Mouse (Mus musculus) frontal cortex, adult (tissue): ENCODE measurements around the gene Hoxa5.
A peak's percentile ranks its signal among the peaks of the same experiment; 100 is the strongest.

Experiments used
- ATAC-seq: cut with Nextera tagmentation; 2 replicates; pipeline ENCODE4 v1.9.2; 2017; ENCODE audit warnings: mild to moderate bottlenecking, moderate library complexity, mixed read lengths; ENCODE audit not compliant: low TSS enrichment

Gene Hoxa5

DNA sequence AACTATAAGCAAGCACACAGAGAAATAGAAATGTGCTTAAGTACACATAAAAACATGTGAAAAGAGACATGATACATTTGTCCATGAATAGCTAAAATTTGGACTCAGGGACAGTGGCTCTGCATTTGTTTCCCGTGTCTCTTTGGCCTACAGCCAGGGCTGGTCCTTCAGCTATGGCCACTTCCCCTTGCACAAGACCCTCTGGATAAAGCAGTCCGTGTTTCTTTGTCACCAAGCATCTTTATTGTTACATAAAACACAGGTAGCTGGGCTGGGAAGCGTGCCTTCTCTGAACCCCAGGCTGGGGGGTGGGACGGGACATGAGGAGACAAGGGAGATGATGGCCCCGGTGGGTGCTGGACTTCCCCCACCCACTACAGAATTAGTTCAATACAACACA is 9.9 kb upstream of the Hoxa5 start:
- no peak for ATAC-seq

GRCm38 (mm10) chr6:52213119-52213986 is 9.0 kb upstream of the Hoxa5 start, which contains the start of the genes Hoxa3 and Gm28308:
TSS of gene Hoxa3 (minus strand) at chr6:52213336.
TSS of gene Gm28308 (minus strand) at chr6:52213339.
- ATAC-seq: no peak

DNA sequence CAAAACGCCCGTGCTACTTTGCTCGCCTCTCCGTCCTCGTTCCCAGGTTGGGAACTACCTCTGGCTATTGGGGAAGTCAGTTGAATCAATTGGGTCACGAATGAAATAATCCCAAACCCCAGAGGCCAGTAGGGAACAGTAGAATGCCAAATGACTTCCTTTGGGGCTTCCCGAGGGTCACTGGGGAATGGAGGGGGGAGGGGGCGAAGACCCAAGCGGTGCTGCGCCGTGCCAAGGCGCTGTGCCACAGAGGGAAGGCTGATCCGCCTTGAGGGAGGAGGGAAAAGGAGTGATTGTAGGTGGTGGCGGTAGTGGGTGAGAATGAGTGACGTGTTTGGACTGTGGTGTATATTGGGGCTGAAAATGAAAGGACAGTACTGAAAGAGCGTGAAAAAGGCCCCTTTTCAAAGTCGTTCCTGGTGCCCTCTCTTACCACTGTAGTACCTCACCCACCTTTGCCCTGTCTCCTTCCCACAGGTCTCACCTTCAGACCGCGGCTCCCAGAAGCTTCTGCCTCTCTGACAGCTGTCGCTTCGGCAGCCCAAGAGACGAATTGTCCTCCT is 8.2 kb upstream of the Hoxa5 start:
- ATAC-seq: no peak

DNA sequence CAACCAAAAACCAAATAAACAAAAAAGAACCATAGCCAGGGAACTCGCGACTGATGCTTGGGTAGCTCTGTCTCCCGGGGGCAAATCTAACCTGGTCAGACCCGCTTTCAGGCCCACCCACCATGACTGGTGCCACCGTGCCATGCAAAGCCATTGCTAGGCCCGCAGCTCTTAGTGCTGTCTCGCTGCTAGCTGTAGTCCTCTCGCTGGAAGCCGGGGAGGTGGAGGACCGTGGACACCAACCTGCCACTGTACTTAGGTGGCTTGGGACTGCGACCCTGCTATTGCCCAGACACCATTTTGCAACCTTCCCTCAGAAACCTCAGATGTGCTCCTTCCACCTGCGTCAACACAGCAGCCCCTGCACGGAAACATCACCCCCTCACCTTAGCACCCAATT is 7.6 kb upstream of the Hoxa5 start:
- ATAC-seq: no peak

DNA sequence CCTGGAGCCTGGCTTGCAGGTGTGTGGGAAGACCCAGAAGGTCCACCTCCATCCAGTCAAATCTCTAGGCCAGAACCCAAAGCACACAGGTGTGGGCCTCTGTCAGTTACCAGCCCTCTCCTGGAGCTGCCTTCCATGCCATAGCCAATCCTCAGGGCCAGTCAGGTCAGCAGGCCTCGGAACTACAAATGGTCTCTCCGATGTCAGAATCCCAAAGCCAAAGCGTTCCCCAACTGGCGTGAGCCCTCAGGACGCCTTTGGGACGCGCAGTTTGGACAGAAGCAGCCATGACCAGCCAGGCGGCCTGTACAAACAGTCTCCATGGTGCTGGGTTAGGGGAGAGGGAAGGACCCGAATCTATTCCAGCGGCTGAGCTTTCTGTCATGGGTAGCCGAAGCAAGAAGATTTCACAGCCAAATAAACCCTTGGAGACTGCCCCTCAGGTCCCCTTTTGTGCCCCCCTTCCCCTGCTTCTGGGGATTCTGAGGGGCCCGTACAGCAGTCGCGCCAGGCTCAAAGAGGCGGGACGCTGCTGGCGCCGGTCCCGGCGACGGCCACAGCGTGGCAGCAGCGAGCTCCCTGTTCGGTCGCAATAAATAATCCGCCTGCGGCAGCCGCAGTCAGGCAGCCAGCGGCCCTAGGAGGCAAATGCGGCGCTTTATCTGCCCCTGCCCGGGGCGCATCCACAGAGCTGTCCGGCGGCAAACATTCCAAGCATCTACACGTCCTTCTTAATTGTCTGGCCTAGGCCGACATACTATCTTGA is 7.0 kb upstream of the Hoxa5 start:
- ATAC-seq: peak; percentile 50

- ATAC-seq: no peak
These were observed 5.3 kb upstream of the Hoxa5 start for GRCm38 (mm10) chr6:52209685-52210046.

DNA sequence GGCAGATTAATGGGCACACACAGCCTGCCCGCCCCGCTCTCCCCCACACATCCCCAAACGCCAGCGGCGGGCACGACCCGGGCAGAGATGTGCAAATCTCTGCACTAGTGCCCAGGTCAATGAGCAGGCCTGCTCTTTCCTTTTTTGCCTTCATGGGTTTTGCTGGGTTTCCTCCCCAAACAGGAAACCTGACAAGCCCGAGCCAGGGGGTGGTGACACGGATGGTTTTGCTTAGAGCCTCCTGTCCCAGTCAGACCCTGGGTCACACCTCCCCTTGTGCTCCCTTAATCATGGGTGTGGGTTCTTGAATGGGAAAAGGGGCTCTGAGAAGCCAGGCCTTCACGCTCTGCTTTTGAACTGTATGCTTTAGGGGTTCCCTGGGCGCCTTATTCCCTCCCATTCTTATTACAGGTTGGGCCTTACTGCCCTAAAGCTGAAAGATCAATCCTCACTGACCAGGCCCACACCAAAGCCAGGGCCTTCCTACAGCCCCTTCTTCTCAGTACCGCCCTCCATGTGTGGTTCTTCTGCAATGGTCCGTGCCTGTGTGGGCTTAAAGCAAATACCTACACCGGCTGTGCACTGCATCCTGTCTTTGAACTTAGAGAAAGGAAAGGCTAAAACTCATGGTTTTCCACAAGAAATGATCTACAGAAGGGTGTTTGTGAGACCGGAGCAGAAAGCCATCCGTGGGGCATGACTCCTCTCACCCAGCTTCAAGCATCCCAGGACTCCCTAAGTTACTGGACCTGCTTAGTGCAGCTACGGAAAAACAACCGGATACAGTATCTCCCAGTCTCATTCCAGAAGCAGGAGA is 4.7 kb upstream of the Hoxa5 start:
- no peak for ATAC-seq

GRCm38 (mm10) chr6:52208072-52208867 is 3.9 kb upstream of the Hoxa5 start, which contains the start of gene Hoxa6:
TSS of gene Hoxa6 (minus strand) at chr6:52208722.
- ATAC-seq: no peak

DNA sequence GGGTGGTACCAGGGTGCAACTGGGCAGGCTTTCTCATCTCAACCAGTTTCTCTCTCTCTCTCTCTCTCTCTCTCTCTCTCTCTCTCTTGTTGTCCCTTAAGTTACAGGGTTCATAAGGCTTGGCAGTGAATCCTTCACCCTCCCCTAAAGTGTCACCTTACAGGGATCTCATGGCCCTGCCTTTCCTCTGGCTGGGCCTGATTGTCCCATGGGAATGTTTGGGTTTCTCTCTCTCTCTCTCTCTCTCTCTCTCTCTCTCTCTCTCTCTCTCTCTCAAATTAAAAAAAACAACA is 3.2 kb upstream of the Hoxa5 start:
- no peak for ATAC-seq

DNA sequence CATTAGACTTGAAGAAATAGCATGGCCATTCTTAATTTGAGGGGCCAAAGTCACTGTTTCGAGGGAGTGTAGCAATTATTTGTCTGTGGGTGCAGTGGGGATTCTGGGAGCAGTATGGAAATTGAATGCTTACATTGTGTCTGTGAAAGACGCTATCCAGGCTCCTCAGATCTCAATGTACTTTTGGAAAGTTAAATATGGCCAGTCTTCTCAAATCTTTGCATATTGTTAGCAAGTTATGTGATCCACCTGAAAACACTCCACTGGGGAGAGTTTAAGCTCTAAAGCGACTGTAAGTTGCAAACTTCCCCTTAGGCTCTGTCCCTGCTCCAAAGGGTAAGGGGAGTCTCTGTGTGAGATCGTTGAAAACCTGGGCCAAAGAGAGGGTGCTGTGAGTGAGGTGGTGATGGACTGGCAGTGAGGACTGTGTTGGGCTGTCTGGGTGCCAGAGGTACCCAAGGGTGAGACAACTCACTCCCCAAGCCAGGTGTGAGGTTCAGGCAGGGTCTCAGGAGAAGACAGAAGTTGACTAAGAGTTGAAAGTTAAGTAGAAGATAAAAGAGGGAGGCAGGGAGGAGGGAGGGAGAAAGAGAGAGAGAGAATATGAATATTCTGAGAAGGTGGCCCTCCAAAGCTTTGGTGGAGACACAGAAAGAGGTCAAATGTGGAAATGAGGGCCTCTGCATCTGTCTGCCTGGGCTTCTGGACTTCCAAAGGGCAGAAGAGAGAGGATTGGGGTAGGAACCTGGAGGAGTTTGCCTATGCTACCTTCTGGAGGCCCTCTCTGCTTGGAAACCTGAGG is 2.7 kb upstream of the Hoxa5 start:
- ATAC-seq: no peak

DNA sequence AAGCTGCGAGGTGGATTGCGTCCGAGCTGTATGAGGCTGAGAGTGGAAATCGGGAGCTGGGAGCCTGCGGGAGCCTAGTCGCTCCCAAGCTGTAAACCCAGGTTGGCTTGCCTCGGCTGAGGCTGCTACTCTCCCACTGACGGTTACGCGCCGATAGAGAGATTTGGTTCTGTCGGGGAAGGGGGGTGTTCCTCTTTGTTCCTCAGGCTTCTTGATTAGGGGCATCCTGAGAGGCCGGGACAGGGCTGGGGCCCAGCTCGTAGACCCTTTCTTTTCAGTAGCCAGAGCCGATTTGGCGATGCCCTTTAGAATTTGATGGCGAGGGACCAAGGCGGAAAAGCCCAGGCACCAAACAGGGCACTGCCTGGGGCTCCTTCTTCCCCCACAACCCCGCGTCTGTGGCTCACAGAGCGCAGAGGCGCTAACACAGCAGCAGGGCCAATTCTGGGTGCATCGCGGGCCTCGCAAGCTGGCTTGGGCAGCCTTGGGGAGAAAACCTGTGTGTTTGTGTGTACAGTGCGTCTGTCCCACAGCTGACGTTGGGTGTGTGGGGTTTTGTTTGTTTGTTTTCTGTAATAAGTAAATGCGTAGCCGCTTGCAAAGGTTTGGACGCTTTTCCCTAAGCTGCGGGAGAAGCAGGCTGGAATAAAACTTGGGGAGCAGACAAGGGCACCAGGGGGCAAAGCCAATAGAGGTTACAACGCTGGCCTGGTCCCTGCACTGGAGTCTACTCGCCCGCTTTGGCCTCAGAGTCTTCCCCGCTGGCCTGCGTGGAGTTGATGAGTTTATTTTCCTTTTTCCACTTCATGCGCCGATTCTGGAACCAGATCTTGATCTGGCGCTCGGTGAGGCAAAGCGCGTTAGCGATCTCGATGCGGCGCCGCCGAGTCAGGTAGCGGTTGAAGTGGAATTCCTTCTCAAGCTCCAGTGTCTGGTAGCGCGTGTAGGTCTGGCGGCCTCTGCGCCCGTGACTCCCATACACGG is 1.5 kb upstream of the Hoxa5 start:
- ATAC-seq: no peak

- no peak for ATAC-seq
These were observed 834 bp upstream of the Hoxa5 start for GRCm38 (mm10) chr6:52205221-52205620.

DNA sequence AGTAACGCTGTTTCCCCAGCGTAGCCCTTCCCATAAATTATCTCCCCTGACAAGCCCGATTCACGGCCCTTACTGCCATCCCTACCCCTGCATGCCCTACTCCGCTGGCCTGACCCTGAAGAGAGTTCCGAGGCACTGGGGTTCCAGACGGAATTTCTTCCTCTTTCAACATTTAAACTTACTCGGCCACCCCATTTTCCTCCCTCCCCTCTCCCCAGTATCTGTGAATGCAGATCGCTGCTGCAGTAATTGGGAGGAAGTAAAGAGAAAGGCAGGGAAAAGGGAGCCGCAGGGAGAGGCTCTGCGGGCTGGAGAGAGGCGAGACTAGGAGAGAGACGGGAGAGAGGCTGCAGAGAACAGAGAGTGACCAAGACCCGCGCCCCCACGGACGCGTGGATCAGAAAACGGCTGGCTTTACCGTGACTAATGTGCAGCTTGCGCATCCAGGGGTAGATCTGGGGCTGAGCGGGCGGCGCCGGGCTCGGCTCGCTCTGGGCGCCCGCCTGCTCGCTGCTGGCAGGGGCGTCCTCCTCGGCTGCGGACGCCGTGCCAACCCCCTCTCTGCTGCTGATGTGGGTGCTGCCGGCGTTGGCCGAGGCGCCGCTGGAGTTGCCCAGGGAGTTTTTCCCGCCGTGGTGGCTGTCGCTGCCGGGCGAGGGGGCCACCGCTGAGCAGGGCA is 877 bp downstream of the Hoxa5 start:
- no peak for ATAC-seq

DNA sequence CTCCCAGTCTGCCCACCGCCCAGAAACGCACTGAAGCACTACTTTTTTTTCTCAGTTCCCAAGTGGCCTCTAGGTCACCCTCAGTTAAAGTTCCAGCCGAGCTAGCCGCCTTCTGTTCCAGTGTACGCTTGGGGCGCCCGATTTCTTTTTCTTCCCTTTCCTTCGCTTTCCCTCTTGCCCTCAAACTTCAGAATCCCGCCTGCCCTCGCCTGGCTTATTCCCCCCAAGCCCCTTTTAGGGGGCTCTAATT is 1.3 kb downstream of the Hoxa5 start:
- no peak for ATAC-seq

- ATAC-seq: no peak
These were observed 1.8 kb downstream of the Hoxa5 start for GRCm38 (mm10) chr6:52202362-52203120.

DNA sequence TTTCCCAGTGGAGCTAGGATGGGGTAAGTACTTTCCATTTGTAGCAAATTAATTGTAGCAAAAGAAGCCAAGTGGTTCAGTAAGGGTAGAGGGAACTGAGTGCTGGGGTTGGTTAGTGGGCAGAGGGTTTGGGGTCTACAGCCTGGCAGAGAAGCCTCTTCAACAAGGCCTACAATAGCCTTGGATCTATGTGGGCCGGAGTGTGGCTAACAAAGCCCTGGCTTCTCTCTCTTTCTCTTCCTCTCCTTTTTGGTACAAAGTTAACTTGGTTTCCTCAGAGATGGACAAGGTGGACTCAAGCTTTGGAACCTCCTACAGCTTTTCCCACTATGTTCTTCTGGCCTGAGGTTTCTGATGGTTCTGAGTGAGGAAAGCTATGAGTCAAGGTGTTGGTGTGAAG is 3.1 kb downstream of the Hoxa5 start:
- no peak for ATAC-seq

GRCm38 (mm10) chr6:52200751-52201250 is 3.6 kb downstream of the Hoxa5 start:
- no peak for ATAC-seq
